Mouse (Mus musculus) layer of hippocampus, adult 9-10 months (tissue): ENCODE results near the gene Spata46.
A peak's percentile ranks its signal among the peaks of the same experiment; 100 is the strongest.

ENCODE experiments used
- DNase-seq: peaks from one replicate; pipeline ENCODE4 v3.0.0; 2022; ENCODE audit warnings: low spot score

The Spata46 gene

GRCm38 (mm10) chr1:170308503-170308902, at the start of gene Spata46:
Spata46 (plus strand) TSS chr1:170308803.
- no peak for DNase-seq

GRCm38 (mm10) chr1:170270281-170270680, 38.3 kb upstream of the Spata46 start:
- DNase-seq = no peak

DNA sequence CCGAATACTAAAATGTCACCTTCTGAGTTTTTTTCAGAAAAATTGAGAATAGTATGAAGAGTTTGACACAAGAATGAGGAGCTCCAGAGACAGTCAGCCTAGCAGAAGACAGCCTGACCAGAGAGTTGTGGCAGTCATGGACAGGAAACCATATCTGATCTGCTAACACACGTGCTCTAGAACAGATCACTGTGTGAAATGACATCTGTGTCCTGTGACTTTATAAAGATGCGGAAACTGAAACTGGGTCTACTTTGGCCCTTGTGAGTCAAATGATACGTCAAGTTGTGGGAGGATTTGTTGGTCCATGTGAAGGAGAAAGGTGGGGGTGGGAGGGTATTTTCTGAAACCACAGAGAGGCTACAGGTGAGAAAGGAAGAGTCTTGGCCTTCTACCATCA, 37.9 kb upstream of the Spata46 start:
- DNase-seq = no peak

DNA sequence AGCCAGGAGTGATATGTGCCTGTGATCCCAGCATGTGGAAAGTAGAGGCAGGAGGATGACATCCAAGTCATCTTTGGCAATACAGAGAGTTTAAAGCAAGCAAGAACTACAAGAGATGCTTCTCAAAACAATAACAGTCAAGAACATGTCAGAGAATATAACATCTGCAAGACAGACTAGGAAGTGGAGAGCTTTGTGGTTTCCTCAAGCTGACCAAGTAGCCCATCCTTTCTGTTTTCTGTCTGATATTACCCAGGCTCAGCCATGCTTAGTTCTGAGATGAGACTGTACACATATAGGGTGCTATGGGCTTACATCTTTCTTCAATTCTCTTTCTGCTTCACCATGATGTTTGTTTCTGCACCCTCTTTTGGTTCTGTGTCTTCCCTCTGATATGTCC, 35.4 kb upstream of the Spata46 start:
- no peak for DNase-seq

GRCm38 (mm10) chr1:170277016-170277415, 31.6 kb upstream of the Spata46 start, which contains the start of gene Sh2d1b1:
Sh2d1b1 (plus strand) TSS chr1:170277320.
- no peak for DNase-seq

- DNase-seq = no peak
Measured at GRCm38 (mm10) chr1:170282415-170283129, 26.0 kb upstream of the Spata46 start.

DNA sequence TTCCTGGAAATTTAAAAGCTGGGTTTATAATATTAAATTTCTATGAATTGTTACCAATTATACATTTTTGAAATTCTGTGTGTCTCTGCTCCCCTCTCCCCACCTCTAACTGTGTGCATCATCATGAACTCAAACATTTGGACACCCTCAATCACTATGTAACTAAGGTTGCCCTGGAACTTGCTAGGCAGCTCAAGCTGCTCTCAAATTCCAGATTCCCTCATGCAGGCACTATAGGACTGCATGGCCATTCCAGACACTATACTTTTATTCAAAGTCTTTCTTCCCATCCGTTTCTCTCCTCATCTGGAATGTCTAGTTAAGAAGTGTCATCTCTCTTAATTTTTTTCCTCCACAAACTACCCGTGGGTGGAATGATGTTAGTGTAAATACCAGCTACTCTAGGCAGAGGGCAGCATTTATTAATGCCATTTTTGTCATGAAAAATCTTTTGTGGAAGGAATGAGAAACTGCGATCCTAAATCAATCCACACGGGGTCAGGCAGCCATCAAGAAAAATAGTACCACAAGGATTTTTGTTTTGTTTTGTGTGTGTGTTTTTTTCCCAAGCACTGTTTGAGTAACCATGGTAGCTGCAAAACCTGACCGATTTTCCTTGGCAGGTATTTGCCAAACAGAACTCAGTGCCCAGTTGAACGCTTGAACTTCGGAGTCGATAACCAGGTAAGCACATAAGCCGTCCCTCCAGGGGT, 16.2 kb upstream of the Spata46 start:
- peak; percentile 64 for DNase-seq

DNA sequence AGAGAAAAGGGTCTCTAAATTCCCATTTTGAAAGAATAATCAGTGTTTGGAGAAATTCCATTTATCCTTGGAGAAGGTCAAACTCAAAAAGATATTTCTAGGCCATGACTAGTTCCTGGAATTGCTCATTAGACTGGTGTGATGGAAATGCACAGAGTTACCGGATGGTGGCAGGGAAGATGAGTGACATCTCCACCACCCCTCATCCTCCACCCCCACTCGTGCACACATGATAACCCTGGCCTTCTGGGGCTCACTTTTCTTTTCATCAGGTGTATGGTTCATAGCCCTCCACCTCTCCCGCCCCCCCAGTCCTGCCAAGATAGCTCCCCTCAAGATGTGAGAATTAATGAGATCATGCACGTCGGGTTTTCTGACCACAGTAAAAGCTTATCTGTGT, 15.3 kb upstream of the Spata46 start:
- no peak for DNase-seq

DNA sequence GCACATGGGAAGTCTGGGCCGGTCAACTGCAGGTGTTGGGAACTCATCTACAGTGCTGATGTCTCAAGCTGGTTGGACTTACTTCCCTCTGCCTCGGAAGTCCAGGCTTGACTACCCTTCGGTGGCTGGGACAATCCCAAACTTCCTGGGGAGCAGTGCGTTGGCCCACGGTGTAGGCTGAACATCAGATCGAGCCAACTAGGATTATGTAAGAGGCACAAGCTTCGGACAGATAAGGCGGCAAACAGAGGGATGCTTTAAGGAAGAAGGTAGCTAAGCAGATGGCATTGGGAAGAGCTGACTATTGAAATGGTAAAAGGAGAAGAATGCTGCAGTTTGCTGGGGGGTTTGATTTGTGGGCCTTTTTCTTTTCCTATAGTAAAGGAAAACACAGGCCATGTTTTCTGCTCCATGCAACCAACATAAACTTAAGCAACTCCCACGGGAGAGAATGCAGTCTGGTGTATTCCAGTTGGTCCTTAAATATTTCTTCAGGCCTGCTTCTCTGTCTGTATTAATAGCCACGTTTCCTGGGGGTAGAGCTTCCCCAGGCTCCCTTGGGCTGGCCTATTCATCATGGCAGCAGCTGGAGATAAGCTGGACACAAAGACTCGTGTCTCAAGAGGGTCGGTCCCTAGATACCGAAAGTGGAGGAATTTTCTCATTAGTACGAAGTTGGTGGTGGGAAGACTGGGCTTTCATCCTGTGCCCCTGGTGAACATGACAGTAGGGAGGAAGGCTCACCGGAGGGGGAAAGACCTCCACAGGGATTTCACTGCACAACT, 13.6 kb upstream of the Spata46 start:
- DNase-seq = no peak

DNA sequence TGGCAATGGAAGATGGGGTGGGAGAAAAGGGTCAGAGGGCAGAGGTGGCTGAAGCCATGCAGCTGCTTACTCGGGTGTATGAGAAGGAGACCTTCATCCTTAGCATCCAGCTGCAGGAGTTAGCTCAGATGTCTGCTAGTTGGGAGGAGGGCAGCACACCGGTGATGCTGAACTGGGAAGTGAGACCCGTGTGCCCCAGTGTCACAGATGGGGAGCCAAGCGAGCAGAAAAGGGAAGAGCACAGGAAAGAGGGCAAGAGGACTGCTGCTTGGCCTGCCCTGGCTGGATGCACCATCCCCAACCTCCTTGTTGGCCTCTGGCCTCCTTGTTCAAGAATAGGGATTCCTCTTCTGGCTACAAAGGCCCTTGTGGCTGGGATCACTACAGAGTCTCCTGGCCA, 9.1 kb upstream of the Spata46 start:
- DNase-seq = no peak

DNA sequence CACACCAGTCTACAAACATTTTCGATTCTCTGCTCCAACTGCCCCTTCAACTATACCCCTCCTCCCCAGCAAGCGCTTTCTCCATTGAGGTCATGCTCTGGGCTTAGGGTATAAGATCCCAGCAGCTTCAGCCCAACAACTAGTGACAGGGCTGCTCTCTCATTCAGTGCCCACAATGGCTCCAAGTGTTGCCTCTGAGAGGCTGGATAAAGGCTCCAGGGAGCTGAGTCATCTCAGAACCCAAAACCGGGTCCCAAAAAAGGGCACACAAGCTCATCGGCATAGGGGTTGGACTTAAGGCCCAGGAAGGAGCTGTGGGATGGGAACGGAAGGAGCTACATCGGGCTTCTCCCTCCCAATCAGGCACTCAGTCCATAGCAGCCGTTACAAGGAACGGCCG, 6.9 kb upstream of the Spata46 start:
- DNase-seq = no peak

GRCm38 (mm10) chr1:170302456-170302855, 6.1 kb upstream of the Spata46 start:
- no peak for DNase-seq

- DNase-seq = no peak
Measured at GRCm38 (mm10) chr1:170303103-170303502, 5.5 kb upstream of the Spata46 start.

DNA sequence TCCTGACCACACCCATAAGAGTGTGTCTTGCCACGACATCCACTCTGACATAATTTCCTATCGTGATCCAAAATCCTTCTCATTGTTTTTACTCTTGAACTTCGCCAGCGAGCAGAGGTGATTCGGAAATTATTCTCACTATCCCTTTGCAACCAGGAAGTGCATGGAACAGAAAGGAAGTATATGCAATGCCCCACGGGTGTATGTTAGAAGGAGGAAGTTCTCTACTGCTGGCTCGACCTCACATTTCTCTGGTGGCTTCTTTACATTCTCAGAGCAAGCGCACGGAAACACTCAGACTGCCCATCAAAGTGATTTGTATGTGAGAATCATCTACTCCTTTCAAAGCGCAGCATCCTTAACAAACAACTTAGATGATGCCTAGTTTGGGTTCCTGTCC, 3.6 kb upstream of the Spata46 start:
- no peak for DNase-seq

DNA sequence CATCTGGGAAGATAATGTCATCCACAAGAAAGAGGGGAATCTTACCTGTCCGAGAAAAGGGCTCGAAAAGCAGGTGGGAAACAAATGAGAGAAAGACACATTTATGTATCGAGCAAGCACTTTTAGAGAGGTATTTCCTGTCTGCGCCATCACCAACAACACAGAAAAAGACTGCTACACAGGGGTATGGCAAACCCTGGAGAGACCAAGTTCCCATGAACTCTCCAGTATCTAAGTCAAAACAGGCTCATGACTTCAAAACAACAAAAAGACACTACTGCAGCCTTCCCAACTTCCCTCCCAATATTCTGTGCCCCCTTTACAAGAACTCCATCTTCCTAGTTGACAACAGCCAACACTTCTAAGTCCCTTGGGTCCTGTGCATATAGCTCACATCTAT, 2.4 kb upstream of the Spata46 start, which contains the start of gene Gm7694:
Gene Gm7694, minus strand, starts transcription at position 101 of the 400 bp plus-strand sequence.
- no peak for DNase-seq

DNA sequence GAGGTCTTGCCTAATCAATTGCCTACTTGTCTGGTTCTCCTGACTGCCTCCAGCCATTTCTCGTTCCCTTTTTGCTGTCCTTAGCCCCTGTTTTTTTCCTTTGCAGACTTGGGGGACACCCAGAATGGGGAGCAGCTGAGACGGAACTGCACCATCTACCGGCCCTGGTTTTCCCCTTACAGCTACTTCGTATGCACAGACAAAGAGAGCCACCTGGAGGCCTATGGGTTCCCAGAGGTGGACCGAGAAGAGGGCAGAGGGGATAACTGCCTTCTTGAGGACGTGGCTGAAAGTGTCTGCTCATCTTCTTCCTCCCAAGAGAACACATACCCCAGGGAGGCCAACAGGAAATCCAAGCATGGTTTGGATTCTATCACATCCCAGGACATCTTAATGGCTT, 2.8 kb downstream of the Spata46 start:
- no peak for DNase-seq

- no peak for DNase-seq
Measured at GRCm38 (mm10) chr1:170322046-170322445, 13.4 kb downstream of the Spata46 start.

DNA sequence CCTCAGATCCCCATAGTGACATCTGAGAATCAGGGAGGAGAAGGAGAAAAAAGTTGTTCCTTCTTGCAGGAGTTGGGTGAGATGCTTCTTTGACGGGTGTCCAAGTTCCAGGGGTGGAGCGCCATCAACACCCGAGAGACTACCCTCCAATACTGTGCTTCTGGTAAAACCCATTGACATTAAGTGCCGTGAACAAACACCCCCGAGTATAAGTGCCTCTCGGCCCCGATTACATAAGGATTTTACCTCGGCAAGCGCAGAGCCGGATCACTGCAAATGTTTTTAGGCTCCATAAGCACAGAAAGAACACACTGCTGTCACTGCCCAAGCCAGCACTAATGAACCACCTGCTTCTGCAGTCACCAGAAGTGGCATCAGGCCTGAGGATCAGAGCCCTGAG, 14.4 kb downstream of the Spata46 start:
- no peak for DNase-seq

- DNase-seq = no peak
Measured at GRCm38 (mm10) chr1:170324312-170324711, 15.7 kb downstream of the Spata46 start.

DNA sequence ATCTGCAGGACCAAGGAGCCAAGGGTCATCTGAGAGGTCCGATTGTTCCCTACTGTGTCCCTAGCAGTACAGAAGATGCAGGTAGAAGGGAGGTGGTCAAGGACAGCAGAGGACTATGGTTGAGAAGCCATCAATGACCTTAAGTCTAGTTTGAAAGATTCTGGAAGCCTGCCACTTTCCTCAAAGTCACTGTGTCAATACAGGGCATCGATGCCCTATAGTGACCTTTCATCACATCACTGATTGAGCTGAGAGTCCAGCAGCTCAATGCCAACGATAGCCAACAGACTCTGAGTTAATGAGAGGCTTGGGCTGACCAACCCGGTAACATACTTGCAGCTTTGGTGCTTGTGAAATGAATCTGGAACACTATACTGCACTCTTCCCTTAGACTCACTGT, 16.7 kb downstream of the Spata46 start:
- no peak for DNase-seq

DNA sequence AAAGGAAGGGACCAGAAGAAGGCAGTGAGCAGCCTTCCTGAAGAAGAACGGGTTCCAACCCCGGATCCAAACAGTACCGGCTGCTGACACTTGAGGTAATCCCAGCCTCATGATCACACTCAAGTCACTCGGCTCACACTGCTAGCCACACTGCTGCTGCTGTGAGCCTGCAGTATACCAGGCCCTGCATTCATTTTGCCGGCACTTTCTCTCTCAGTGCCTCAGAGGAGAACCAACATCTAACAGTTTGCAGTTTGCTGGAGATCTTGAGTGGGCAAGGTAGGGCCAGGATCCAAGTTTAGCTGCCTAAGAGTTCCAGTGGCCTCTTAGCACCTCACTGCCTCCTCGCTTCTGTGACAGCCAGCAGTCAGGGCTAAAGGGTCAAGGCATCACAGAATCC, 23.3 kb downstream of the Spata46 start:
- no peak for DNase-seq

DNA sequence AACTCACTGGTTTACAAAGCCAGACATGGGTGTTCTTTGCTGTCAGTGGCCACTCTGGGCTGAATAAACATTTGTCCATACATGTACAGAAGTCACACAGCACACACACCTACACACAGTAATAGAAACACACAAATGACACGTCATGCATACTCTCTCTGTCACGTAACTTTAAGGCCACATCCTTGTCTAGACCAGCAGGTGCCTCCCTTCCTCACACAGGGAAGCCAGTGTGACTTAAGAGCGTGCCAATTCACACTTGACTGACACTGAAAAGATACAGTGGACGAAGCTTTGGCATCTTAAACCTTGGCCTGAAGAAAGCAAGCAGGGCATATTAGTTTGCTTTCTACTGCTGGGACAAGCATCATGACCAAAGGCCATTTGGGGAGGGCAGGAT, 24.2 kb downstream of the Spata46 start:
- DNase-seq = no peak

DNA sequence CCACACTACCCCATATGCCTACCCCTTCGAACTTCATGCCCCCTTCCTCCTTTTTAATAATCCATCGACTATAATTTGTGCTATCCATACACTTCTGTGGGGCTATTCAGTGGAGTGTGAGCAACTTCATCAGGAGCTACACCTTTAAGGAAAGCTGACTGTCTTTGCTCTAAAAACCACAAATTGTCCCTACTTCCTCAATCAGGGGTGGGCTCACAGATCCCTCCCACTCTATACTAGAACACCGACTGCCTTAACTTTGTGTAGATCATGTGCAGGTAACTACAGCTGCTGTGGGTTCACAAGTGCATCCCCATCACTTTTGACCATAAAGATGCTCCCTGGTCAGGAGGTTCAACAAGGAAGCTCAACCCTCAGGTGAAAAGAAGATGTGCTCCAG, 31.3 kb downstream of the Spata46 start:
- DNase-seq = no peak
